Mouse (Mus musculus) limb, embryonic 11.5 days (tissue): Measurements from ENCODE around the gene Ttf1. TPM values are rescaled to one million over a fixed set of nuclear protein-coding genes. Genes with fewer than 3 reads are reported as not detected.
A peak's percentile ranks its signal among the peaks of the same experiment; 100 is the strongest.

Source experiments
- ATAC-seq: fragments of 200-750 bp; cut with Nextera tagmentation; 2 replicates; pipeline ENCODE4 v1.8.0; 2017; ENCODE audit warnings: low read depth; ENCODE audit not compliant: insufficient number of reproducible peaks, low FRiP score, low TSS enrichment
- DNase-seq: peaks from one replicate; pipeline ENCODE4 v3.0.0-alpha.2; 2015; ENCODE audit warnings: low spot score
- H3K27ac ChIP-seq: fragments of 300-500 bp; sonication (generic); replicated peaks from 2 replicates; pipeline ENCODE4 v1.5.1; 2014; ENCODE audit warnings: low read depth, mild to moderate bottlenecking, low read length
- H3K27me3 ChIP-seq: fragments of 300-500 bp; sonication (generic); 2 replicates; pipeline ENCODE4 v1.6.1; 2014; ENCODE audit warnings: mild to moderate bottlenecking, low read length, mixed read lengths; ENCODE audit not compliant: control insufficient read depth, insufficient read depth
- H3K36me3 ChIP-seq: fragments of 300-500 bp; sonication (generic); 2 replicates; pipeline ENCODE4 v1.6.1; 2014; ENCODE audit warnings: mild to moderate bottlenecking, low read length, moderate library complexity, mixed read lengths; ENCODE audit not compliant: control insufficient read depth, insufficient read depth
- H3K4me1 ChIP-seq: fragments of 300-500 bp; sonication (generic); 2 replicates; pipeline ENCODE4 v1.6.1; 2014; ENCODE audit warnings: low read length, mixed read lengths; ENCODE audit not compliant: control insufficient read depth, insufficient read depth
- H3K4me2 ChIP-seq: fragments of 300-500 bp; sonication (generic); 2 replicates; pipeline ENCODE4 v1.6.1; 2014; ENCODE audit warnings: low read depth, mild to moderate bottlenecking, moderate library complexity; ENCODE audit not compliant: severe bottlenecking
- H3K4me3 ChIP-seq: fragments of 300-500 bp; sonication (generic); 2 replicates; pipeline ENCODE4 v1.5.1; 2014; ENCODE audit warnings: low read depth, low read length
- H3K9ac ChIP-seq: fragments of 300-500 bp; sonication (generic); 2 replicates; pipeline ENCODE4 v1.6.1; 2014; ENCODE audit warnings: mild to moderate bottlenecking, low read length
- H3K9me3 ChIP-seq: fragments of 300-500 bp; sonication (generic); 2 replicates; pipeline ENCODE4 v1.6.1; 2016; ENCODE audit warnings: low read length; ENCODE audit not compliant: control insufficient read depth
- WGBS: fragments of 180-500 bp; shearing (Covaris S2); extraction: QIAGEN DNeasy Blood & Tissue Kit; methylation state at CpG from one replicate; pipeline ENCODE4 v1.1.7; 2014; 5-methylcytosine and 5-hydroxymethylcytosine counted together
- polyA plus RNA-seq: library from polyadenylated mRNA; unstranded; fragments of >200 nt; fragmentation: Nextera tagmentation; extraction: Ambion mirVana; gene quantifications from 2 replicates; pipeline ENCODE4 v1.2.1, GENCODE M21; 2014

The Ttf1 gene
- polyA plus RNA-seq, 1 experiment from 2014 or later = 13.1 TPM

DNA sequence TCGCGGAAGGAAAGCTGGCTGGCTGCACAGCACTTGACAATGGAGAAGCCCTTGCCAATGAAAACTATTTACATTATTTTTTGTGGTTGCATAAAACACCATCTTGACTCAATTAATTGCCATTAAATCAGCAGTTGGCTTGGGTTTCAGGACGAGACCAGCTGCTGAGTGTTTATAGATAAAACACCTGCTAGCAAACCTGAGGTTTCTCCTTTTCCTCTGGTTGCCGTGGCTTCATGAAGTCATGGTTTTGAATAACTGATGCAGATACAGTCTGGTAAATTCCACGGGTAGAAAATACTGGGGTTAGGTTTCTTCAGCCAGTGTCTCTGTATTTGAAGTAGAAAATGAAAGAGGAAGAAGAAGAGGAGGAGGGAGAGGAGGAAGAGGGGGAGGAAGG, 8.1 kb upstream of the Ttf1 start:
- Histone ChIP-seq H3K4me3 (no peak overlapping the region), H3K4me1 (no peaks in the 10 kb centered on the region; the same call in 1 of the 2 replicates), H3K4me2 (no peak overlapping the region), H3K9me3 (no peaks in the 10 kb centered on the region), H3K9ac (no peak overlapping the region), H3K27ac (no peak overlapping the region), H3K36me3 (no peaks in the 10 kb centered on the region), H3K27me3 (peaks cover 9% of the 10 kb centered on the region)
- 62% methylated on average over 5 of the region's 5 CpGs for WGBS
- DNase-seq (no peak), ATAC-seq (no peak)

DNA sequence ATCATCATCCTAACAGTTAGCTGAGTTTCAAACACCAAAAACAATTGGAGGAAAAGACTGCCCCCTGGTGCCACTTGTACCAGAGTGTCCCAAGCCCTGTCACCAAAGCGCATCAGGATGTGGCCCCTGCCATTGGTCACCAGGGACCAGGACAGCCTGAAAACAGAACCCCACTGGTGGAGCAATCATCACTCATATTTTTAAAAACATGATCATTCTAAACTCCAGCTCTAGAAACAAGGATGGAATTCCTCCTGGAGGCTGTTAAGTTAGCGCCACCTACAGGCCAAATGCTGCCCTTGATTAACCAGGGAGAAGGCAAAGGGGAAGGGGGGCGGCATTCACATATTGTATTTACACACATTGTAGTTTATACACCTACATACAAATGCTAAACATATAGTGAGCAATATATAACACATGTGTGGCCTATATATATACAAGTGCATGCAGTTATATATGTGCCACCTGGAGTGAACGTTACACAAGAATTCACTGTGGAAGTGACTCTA, 7.1 kb upstream of the Ttf1 start:
- peaks cover 9% of the 10 kb centered on the region for H3K27me3 ChIP-seq
- no peak overlapping the region for H3K4me3 ChIP-seq
- ATAC-seq (no peak), DNase-seq (peak; percentile 82)
- H3K9ac ChIP-seq = no peak overlapping the region
- no peaks in the 10 kb centered on the region for H3K36me3 ChIP-seq
- H3K4me1 ChIP-seq = no peaks in the 10 kb centered on the region; the same call in 1 of the 2 replicates
- no peak overlapping the region for H3K4me2 ChIP-seq
- WGBS = 34% methylated on average over 4 of the region's 4 CpGs
- no peaks in the 10 kb centered on the region for H3K9me3 ChIP-seq
- H3K27ac ChIP-seq = no peak overlapping the region

GRCm38 (mm10) chr2:29053802-29054544, 6.1 kb upstream of the Ttf1 start:
- ATAC-seq (no peak), DNase-seq (peak; percentile 83)
- peak overlapping the region; percentile 75; the same call in 1 of the 2 replicates for H3K4me2 ChIP-seq
- H3K9ac ChIP-seq = no peak overlapping the region
- peaks cover 9% of the 10 kb centered on the region for H3K27me3 ChIP-seq
- H3K4me3 ChIP-seq = no peak overlapping the region; the same call in 1 of the 2 replicates
- H3K36me3 ChIP-seq = no peaks in the 10 kb centered on the region
- no peaks in the 10 kb centered on the region for H3K9me3 ChIP-seq
- no peaks in the 10 kb centered on the region; the same call in 1 of the 2 replicates for H3K4me1 ChIP-seq
- H3K27ac ChIP-seq = no peak overlapping the region
- WGBS = 4% methylated on average over 20 of the region's 20 CpGs

- Histone ChIP-seq H3K4me2 (peak overlapping the region; percentile 75), H3K4me1 (no peaks in the 10 kb centered on the region; the same call in 1 of the 2 replicates), H3K27me3 (peaks cover 9% of the 10 kb centered on the region), H3K9me3 (no peaks in the 10 kb centered on the region), H3K27ac (no peak overlapping the region), H3K36me3 (no peaks in the 10 kb centered on the region), H3K9ac (no peak overlapping the region; the same call in 1 of the 2 replicates), H3K4me3 (peak overlapping the region; percentile 33)
- 0 out of 2 replicates have a peak, but pooled peaks have one; percentile 26 for ATAC-seq
- 3% methylated on average over 30 of the region's 30 CpGs for WGBS
- DNase-seq = no peak
These were observed 5.5 kb upstream of the Ttf1 start for GRCm38 (mm10) chr2:29054545-29054935.

DNA sequence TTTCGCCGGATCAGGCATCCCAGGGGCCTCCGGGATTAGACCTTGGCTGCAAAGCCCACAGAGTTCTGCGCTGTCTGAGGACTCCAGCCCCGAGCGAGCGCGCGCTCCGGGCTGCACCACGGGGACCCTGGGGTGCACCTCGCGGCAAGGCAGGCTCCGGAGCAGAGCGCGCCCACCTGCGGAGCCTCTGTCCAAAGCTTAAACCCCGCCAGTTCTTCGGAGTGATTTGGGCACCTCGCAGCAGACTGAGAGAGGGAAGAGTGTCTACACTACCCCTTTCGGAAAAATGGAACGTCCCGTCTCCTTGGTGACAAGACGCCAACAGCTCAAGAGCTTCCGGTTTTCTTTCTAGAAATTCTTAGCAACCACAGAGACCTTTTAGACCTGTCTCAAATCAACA, 5.1 kb upstream of the Ttf1 start, which contains the start of gene Cfap77:
Cfap77 (minus strand) TSS at position 76 of the 400 bp plus-strand sequence.
- Histone ChIP-seq H3K4me1 (no peaks in the 10 kb centered on the region; the same call in 1 of the 2 replicates), H3K9ac (peak within 1 kb of the TSS; percentile 67), H3K27me3 (peaks cover 9% of the 10 kb centered on the region), H3K27ac (no peak within 1 kb of the TSS), H3K4me3 (peak within 1 kb of the TSS; percentile 33), H3K36me3 (no peaks in the 10 kb centered on the region), H3K9me3 (no peaks in the 10 kb centered on the region), H3K4me2 (peak within 1 kb of the TSS; percentile 75)
- no peak for ATAC-seq
- peak; percentile 70 for DNase-seq
- 0% methylated on average over 25 of the region's 25 CpGs for WGBS

DNA sequence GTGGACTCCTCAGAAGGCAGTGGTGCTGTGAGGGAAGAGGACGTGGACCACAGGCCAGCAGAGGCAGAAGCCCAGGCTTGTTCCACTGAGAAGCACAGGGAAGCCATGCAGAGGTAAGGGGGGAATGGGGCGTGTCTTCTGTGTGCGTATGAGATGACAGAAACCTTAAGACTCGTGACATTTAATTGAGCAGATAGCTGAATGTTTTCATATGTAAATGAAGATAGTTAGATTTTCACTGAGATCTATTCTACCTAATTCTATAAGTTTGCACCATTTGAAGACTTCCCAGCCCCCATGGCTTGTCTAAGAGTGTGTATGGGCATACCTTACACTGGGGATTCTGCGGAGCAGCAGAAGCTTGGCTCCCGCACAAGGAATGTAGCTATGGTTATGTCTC, 5.7 kb downstream of the Ttf1 start:
- no peaks in the 10 kb centered on the region for H3K9me3 ChIP-seq
- no peak overlapping the region for H3K9ac ChIP-seq
- 89% methylated on average over 6 of the region's 6 CpGs for WGBS
- no peak overlapping the region for H3K4me3 ChIP-seq
- H3K4me2 ChIP-seq = no peak overlapping the region
- H3K36me3 ChIP-seq = peaks cover 6% of the 10 kb centered on the region; the same call in 1 of the 2 replicates
- no peak for DNase-seq
- no peaks in the 10 kb centered on the region for H3K27me3 ChIP-seq
- H3K27ac ChIP-seq = no peak overlapping the region
- no peak for ATAC-seq
- H3K4me1 ChIP-seq = no peaks in the 10 kb centered on the region; the same call in 1 of the 2 replicates

DNA sequence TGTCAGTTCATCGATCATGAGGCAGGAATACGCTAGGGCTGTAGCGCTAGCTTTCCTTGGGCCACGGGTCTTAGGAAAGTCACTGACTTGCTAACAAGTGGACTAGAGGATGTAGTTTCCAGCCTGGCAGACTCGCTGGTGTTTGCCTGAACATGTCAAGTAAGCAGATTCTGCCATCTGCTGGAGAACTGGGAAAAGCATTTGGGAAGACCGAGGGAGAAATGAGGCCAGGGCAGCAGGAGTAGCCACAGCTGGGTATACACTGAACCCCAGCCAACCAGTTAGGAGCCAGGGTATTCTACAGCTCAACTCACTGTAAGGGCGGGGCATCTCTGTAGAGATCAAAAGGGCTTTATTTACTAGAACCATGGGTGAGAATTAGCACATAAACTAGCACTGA, 6.3 kb downstream of the Ttf1 start:
- Histone ChIP-seq H3K27me3 (no peaks in the 10 kb centered on the region), H3K4me3 (no peak overlapping the region), H3K4me1 (no peaks in the 10 kb centered on the region; the same call in 1 of the 2 replicates), H3K27ac (no peak overlapping the region), H3K9ac (no peak overlapping the region), H3K9me3 (no peaks in the 10 kb centered on the region), H3K36me3 (peaks cover 12% of the 10 kb centered on the region; the same call in 1 of the 2 replicates), H3K4me2 (no peak overlapping the region)
- ATAC-seq = no peak
- peak; percentile 48 for DNase-seq
- WGBS = 61% methylated on average over 7 of the region's 7 CpGs

GRCm38 (mm10) chr2:29074676-29075075, 14.6 kb downstream of the Ttf1 start:
- no peak overlapping the region for H3K9ac ChIP-seq
- no peaks in the 10 kb centered on the region for H3K9me3 ChIP-seq
- no peaks in the 10 kb centered on the region for H3K27me3 ChIP-seq
- DNase-seq = no peak
- H3K36me3 ChIP-seq = peaks cover 14% of the 10 kb centered on the region; the same call in 1 of the 2 replicates
- no peak for ATAC-seq
- H3K4me2 ChIP-seq = no peak overlapping the region
- H3K4me1 ChIP-seq = no peaks in the 10 kb centered on the region
- no peak overlapping the region for H3K4me3 ChIP-seq
- H3K27ac ChIP-seq = no peak overlapping the region
- WGBS = 92% methylated on average over 7 of the region's 7 CpGs
